Mouse (Mus musculus): Measurements from ENCODE around the gene Cit. TPM values are rescaled to one million over a fixed set of nuclear protein-coding genes. Genes with fewer than 3 reads are reported as not detected.

The Cit gene
- polyA plus RNA-seq, 1 experiment from 2014 or later: 25.3 TPM

Other genes starting within 250 kb of the Cit start
- 17.6 and 21.1 TPM in 2 replicates for gene Rab35, start 213.4 kb upstream of the Cit start, polyA plus RNA-seq (2014; fragmentation: Nextera tagmentation; extraction: Ambion mirVana)
- 6.8 and 8.6 TPM in 2 replicates for gene Bicdl1, start 113.7 kb upstream of the Cit start, polyA plus RNA-seq (2014; fragmentation: Nextera tagmentation; extraction: Ambion mirVana)
- 53.2 and 56.3 TPM in 2 replicates for gene Prkab1, start 179.2 kb downstream of the Cit start, polyA plus RNA-seq (2014; fragmentation: Nextera tagmentation; extraction: Ambion mirVana)
- not detected in 2 replicates for gene Tmem233, start 238.0 kb downstream of the Cit start, polyA plus RNA-seq (2014; fragmentation: Nextera tagmentation; extraction: Ambion mirVana)